In the genomic region with DNA sequence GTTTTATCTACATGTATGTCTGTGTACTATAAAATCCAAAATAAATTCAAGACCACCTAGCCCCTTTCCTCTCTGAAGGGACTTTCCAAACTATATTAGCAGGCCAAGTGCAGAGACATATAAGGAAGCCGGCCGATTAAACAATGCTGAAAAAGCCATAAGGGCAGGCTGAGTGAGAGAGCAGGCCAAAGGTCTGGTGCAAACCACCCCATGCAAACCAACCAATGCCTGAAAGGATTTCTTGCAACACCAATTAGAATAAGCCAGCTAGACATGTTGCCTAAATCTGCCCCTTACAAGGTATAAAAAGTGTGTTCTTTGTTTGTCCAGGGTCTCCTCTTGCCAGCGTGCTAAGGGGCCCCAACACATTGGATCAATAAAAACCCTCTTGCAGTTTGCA, we compare ENCODE assay signal across 15 mouse cellular contexts. TPM values are rescaled to one million over a fixed set of nuclear protein-coding genes. Genes with fewer than 3 reads are reported as not detected.
"Had no signal": no experiment of that assay in that cellular context is flagged by ENCODE, and none has a peak within 500 bp of the region (broad histone marks: within the 10 kb centered on the region; RNA-seq: fewer than 3 reads in every experiment).

No protein-coding gene starts in this region.

- H3K36me3 ChIP-seq: kidney, embryonic 15.5 days; liver, embryonic 13.5 days had no signal

- H3K4me1 ChIP-seq: kidney, embryonic 15.5 days; liver, embryonic 13.5 days had no signal

- DNase-seq: kidney, adult 8-10 months; kidney, postnatal 10 days; kidney, postnatal 36 days; layer of hippocampus, postnatal 36 days; liver, embryonic 13.5 days; lung, embryonic 14.5 days; midbrain, embryonic 14.5 days; thymus, adult 2 months; thymus, postnatal 14 days; thymus, postnatal 4 days had no signal

- H3K9ac ChIP-seq: kidney, embryonic 15.5 days; liver, embryonic 13.5 days; lung, embryonic 14.5 days had no signal

- H3K4me3 ChIP-seq: kidney, embryonic 15.5 days; left cerebral cortex, adult 2 months; liver, embryonic 13.5 days had no signal

- H3K27me3 ChIP-seq: kidney, embryonic 15.5 days; liver, embryonic 13.5 days had no signal

- H3K27ac ChIP-seq: kidney, embryonic 15.5 days; left cerebral cortex, adult 2 months; liver, embryonic 13.5 days; macrophage; stomach, postnatal 0 days had no signal

RNA-seq across cellular contexts. Expression of a gene that starts 49.9 kb away (rescaled TPM):
- total RNA-seq: megakaryocyte, adult 5-6 weeks had no signal
- polyA plus RNA-seq: macrophage had no signal
